Mouse (Mus musculus) spleen, adult 2 months (tissue): ENCODE measurements at regions not wholly inside any gene's neighbourhood (a gene's known extent, or its start where the extent isn't known, plus 50 kb on each side); places are given as distances from the start of the nearest gene placed in this dataset.

Experiments
- DNase-seq, 2 experiments: peaks; one replicate each; pipeline versions ENCODE4 v3.0.0 to v3.0.0-alpha.2; 2012 to 2021; ENCODE audit warnings: low spot score in 2 of 2, low read depth in 1 of 2
- H3K27ac ChIP-seq: fragments of 200-500 bp; 2 replicates; pipeline ENCODE4 v1.5.1; 2012; ENCODE audit warnings: low read length, inconsistent platforms; ENCODE audit not compliant: insufficient read depth
- H3K27me3 ChIP-seq: fragments of 200-500 bp; 2 replicates; pipeline ENCODE4 v1.6.1; 2012; ENCODE audit warnings: mild to moderate bottlenecking, moderate library complexity, low read length, inconsistent platforms; ENCODE audit not compliant: control insufficient read depth, insufficient read depth
- H3K36me3 ChIP-seq: fragments of 200-500 bp; 2 replicates; pipeline ENCODE4 v1.6.1; 2012; ENCODE audit warnings: mild to moderate bottlenecking, low read length, inconsistent platforms; ENCODE audit not compliant: control insufficient read depth, insufficient read depth
- H3K4me1 ChIP-seq: fragments of 200-500 bp; 2 replicates; pipeline ENCODE4 v1.6.1; 2011; ENCODE audit warnings: inconsistent platforms; ENCODE audit not compliant: control insufficient read depth, insufficient read depth, insufficient read length
- H3K4me3 ChIP-seq: fragments of 200-500 bp; 2 replicates; pipeline ENCODE4 v1.5.1; 2011; ENCODE audit warnings: mild to moderate bottlenecking, inconsistent platforms; ENCODE audit not compliant: insufficient read depth, insufficient read length; ENCODE audit errors: extremely low read depth
- CTCF ChIP-seq: fragments of 200-500 bp; IDR thresholded peaks from 2 replicates; pipeline ENCODE4 v1.5.1; 2011; ENCODE audit warnings: mild to moderate bottlenecking, inconsistent platforms; ENCODE audit not compliant: insufficient read depth, insufficient read length, insufficient replicate concordance; ENCODE audit errors: extremely low read depth
- POLR2A ChIP-seq: fragments of 200-500 bp; IDR thresholded peaks from 2 replicates; pipeline ENCODE4 v1.6.1; 2011; ENCODE audit warnings: low read depth, low read length, inconsistent platforms
- WGBS: fragments of 180-500 bp; shearing (Covaris S2); methylation state at CpG from one replicate; pipeline ENCODE4 v1.1.7; 2018; 5-methylcytosine and 5-hydroxymethylcytosine counted together

DNA sequence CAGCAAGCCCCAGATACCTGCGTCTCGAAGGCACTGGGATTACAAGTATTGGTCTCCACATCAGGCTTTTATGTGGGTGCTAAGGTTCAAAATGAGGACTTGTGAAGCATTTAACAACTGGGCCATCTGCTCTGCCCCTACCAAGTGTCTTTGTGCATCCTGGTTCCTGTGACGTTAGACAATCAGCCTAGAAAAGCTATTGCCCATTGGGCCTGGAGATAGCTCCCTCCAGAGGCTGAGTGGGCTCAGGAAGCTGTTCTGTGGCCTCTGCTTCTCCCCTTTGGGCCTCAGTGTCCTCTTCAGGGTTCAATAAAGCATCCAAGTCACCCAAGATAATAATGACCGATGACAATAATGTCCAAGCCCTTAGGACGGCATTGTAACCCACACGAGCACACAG is 79.8 kb upstream of the Smad3 start:
- no peak for DNase-seq
- no peaks in the 10 kb centered on the region for H3K27me3 ChIP-seq
- WGBS, result 67% methylated on average over 6 of the region's 6 CpGs

GRCm38 (mm10) chr9:63836565-63837284 is 78.9 kb upstream of the Smad3 start:
- no peak for TF ChIP-seq POLR2A
- no peak for TF ChIP-seq CTCF
- no peak for DNase-seq
- no peak overlapping the region for H3K4me3 ChIP-seq

More for the DNA sequence above, 79.8 kb upstream of the Smad3 start:
- Histone ChIP-seq H3K27ac (no peak overlapping the region), H3K4me1 (no peaks in the 10 kb centered on the region), H3K36me3 (no peaks in the 10 kb centered on the region), H3K4me3 (no peak overlapping the region)
- TF ChIP-seq POLR2A (no peak), CTCF (no peak)

DNA sequence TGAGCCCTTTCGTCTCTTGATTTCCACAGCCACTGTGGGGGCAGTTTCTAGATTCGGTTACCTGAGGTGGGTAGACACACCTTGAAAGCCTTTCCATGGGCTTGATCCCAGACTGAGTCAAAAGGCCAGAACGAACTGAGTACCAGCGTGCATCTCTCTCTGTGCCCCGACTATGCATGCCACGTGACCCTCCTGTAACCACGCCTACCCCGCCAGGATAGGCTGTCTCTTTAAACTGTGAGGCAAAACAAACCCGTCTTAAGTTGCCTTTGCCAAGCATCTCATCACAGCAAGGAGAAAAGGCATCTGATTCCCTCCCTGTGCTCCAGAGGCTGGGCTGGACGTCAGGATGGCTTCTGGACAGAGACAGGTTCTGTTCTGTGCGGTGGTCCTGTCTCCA is 78.2 kb upstream of the Smad3 start:
- Histone ChIP-seq H3K4me3 (no peak overlapping the region), H3K4me1 (no peaks in the 10 kb centered on the region), H3K27me3 (no peaks in the 10 kb centered on the region), H3K27ac (no peak overlapping the region), H3K36me3 (no peaks in the 10 kb centered on the region)
- DNase-seq, result no peak
- 76% methylated on average over 11 of the region's 11 CpGs for WGBS
- TF ChIP-seq CTCF (no peak), POLR2A (no peak)

More at GRCm38 (mm10) chr9:63836565-63837284, 78.9 kb upstream of the Smad3 start:
- WGBS, result 62% methylated on average over 5 of the region's 5 CpGs
- Histone ChIP-seq H3K4me1 (no peaks in the 10 kb centered on the region), H3K27ac (no peak overlapping the region), H3K27me3 (no peaks in the 10 kb centered on the region), H3K36me3 (no peaks in the 10 kb centered on the region)

DNA sequence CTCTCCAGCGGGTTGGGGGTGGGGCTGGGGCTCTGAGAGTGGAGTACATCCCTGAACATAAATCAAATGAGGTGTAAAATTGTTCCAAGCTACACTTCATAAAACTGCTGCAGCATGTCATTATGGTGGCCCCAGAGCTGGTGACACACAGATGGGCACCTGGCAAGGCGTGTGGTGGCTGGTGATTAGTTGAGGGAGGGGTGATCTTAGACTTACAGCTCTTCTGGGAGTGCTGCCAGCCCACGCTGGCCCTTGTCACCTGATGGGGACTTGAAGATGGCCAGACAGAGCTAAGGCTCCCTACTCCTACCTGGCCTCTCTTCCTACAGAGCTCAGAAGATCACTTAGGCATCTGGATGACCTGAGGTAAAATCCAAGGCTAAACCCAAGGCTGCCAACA is 76.6 kb upstream of the Smad3 start:
- WGBS, result 70% methylated on average over 3 of the region's 3 CpGs
- H3K27ac ChIP-seq, result no peak overlapping the region
- no peaks in the 10 kb centered on the region for H3K36me3 ChIP-seq
- no peak overlapping the region for H3K4me3 ChIP-seq
- H3K4me1 ChIP-seq, result no peaks in the 10 kb centered on the region
- H3K27me3 ChIP-seq, result no peaks in the 10 kb centered on the region
- DNase-seq, result no peak
- no peak for TF ChIP-seq POLR2A
- TF ChIP-seq CTCF, result no peak

GRCm38 (mm10) chr9:63818163-63818562 is 60.4 kb upstream of the Smad3 start:
- Histone ChIP-seq H3K4me3 (no peak overlapping the region), H3K27ac (no peak overlapping the region), H3K36me3 (no peaks in the 10 kb centered on the region), H3K4me1 (no peaks in the 10 kb centered on the region), H3K27me3 (no peaks in the 10 kb centered on the region)
- WGBS, result 95% methylated on average over 3 of the region's 3 CpGs
- DNase-seq, result no peak
- no peak for TF ChIP-seq POLR2A
- TF ChIP-seq CTCF, result no peak

DNA sequence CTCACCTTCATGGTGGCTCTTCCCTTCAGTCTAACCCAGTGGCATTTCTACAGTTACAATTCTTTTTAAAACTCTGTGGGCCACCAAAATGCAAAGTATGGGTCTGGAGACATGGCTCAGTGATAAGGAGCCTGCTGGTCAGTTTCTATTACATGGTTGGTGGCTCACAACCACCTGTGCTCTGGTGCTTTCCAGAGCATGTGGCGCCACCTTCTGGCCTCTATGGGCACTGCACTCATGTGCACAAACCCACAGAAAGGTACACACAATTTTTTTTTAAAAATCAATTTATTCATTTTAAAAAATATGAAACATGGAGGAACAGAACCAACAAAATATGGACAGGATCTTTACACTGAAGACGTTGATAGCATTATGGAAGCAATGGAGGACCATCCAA is 58.7 kb upstream of the Smad3 start:
- no peaks in the 10 kb centered on the region for H3K36me3 ChIP-seq
- no peak for DNase-seq
- WGBS, result 70% methylated on average over 2 of the region's 2 CpGs
- H3K27ac ChIP-seq, result no peak overlapping the region
- TF ChIP-seq POLR2A, result no peak
- peak; percentile 29; the same call in 1 of the 2 replicates for TF ChIP-seq CTCF
- H3K4me1 ChIP-seq, result no peaks in the 10 kb centered on the region
- H3K4me3 ChIP-seq, result no peak overlapping the region
- no peaks in the 10 kb centered on the region for H3K27me3 ChIP-seq

- TF ChIP-seq CTCF (no peak), POLR2A (no peak)
- DNase-seq, result no peak
- H3K27ac ChIP-seq, result no peak overlapping the region
- H3K36me3 ChIP-seq, result no peaks in the 10 kb centered on the region
- no peak overlapping the region for H3K4me3 ChIP-seq
- no peaks in the 10 kb centered on the region for H3K27me3 ChIP-seq
- no peaks in the 10 kb centered on the region for H3K4me1 ChIP-seq
- WGBS, result 89% methylated on average over 3 of the region's 3 CpGs
These were observed 52.2 kb upstream of the Smad3 start for GRCm38 (mm10) chr9:63809901-63810587.
